In the genomic region with DNA sequence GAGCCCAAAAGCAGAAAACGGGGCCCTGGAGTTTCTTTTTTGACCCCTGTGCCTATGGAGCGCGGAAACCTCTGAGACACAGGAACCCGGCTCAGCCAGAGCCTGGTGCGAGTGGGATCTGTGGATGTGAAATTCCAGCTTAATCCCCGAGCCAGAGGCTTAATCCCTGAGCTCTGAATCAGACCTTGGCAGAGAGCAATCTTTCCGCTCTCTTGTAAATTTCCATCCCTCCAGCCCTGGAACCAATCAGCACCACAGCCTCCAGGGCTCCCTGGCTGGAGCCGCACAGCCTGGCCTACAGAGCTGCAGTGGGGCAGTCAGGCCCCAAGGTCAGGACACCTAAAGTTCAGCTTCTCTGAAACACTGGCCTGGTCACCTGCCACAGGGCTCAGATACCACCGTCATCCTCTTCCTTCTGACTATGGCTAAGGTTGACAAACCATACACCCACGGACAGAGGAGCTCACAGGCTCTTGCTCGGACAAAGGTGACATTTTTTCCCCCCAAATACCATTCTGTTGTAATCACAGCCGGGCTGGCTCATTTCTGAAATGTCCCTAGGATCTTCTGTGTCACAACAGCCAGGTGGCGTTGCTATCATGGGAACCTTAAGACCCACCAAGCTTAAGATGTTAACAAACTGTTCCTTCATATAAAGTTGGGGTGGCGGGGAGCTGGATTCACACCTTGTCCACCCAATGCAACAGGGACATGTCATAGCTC, we compare ENCODE assay signal across 7 mouse cellular contexts.
DNase-seq lines count a peak whose midpoint lies in the region; ATAC-seq and TF ChIP-seq lines count a peak whose summit lies in the region.

No protein-coding gene starts in this region.

- ATAC-seq in monocyte, adult 5-6 weeks (replicated peaks; ENCODE audit: insufficient number of reproducible peaks, low FRiP score, low TSS enrichment, poor library complexity, severe bottlenecking) = no peak

- TF ChIP-seq CTCF in layer of hippocampus, adult 2 months (conservative IDR thresholded peaks at IDR 0.05) = no peak

- DNase-seq in 3134 (ENCODE audit: extremely low read depth, insufficient read length, low spot score) = peak; percentile 81
- DNase-seq in NIH3T3 (ENCODE audit: low read depth) = peak; percentile 81
- DNase-seq in gastrocnemius, postnatal 14 days = peak; percentile 81
- peak; percentile 32 for DNase-seq in kidney, postnatal 10 days
- no peak for DNase-seq in layer of hippocampus, adult 2 months (ENCODE audit: low spot score in 2 of 2)
- no peak for DNase-seq in right cerebral cortex, postnatal 4 days

- H3K27ac ChIP-seq in layer of hippocampus, adult 2 months = no peak overlapping the region

- no peak overlapping the region for H3K4me3 ChIP-seq in layer of hippocampus, adult 2 months

- intact Hi-C loops in gastrocnemius, postnatal 14 days (cut with DNase I; ENCODE audit: low total_unique reads) = no loop called here

Comparison
In these comparisons a context has a peak if more than half of its experiments do, and no peak if none do; other contexts are left out.
1. DNase-seq: peak in 3134 (single experiment), NIH3T3 (single experiment), gastrocnemius, postnatal 14 days (single experiment) and kidney, postnatal 10 days (single experiment); none in layer of hippocampus, adult 2 months (0 of 2) and right cerebral cortex, postnatal 4 days (single experiment).